Mouse (Mus musculus) T-helper 2 cell (primary cell): ENCODE measurements at regions not wholly inside any gene's neighbourhood (a gene's known extent, or its start where the extent isn't known, plus 50 kb on each side); places are given as distances from the start of the nearest gene placed in this dataset.

Experiments used
- in situ Hi-C: fragments of 300-600 bp; cut with MboI, MseI; formaldehyde crosslinking; loops from one replicate; pipeline ENCODE4 v1.15.1; 2025; ENCODE audit warnings: high pct_unique_total_duplicates

- in situ Hi-C loops = no loop called here
These were observed 2134.9 kb upstream of the Lrrc6 start for GRCm38 (mm10) chr15:68635633-68636032.

GRCm38 (mm10) chr15:68626976-68627375 lies 2126.3 kb upstream of the Lrrc6 start:
- in situ Hi-C loops = no loop called here

- in situ Hi-C loops = no loop called here
These were observed 2124.1 kb upstream of the Lrrc6 start for GRCm38 (mm10) chr15:68624831-68625230.

GRCm38 (mm10) chr15:68620417-68621214 lies 2119.9 kb upstream of the Lrrc6 start:
- in situ Hi-C loops = no loop called here

GRCm38 (mm10) chr15:68606110-68606791 lies 2105.5 kb upstream of the Lrrc6 start:
- in situ Hi-C loops = no loop called here

GRCm38 (mm10) chr15:68605478-68605877 lies 2104.8 kb upstream of the Lrrc6 start:
- in situ Hi-C loops = no loop called here

GRCm38 (mm10) chr15:68582177-68582576 lies 2081.5 kb upstream of the Lrrc6 start:
- in situ Hi-C loops = no loop called here

GRCm38 (mm10) chr15:68579486-68579885 lies 2078.8 kb upstream of the Lrrc6 start:
- in situ Hi-C loops = no loop called here

GRCm38 (mm10) chr15:68560654-68561053 lies 2059.9 kb upstream of the Lrrc6 start:
- in situ Hi-C loops = no loop called here

- in situ Hi-C loops = no loop called here
These were observed 2055.4 kb upstream of the Lrrc6 start for GRCm38 (mm10) chr15:68556133-68556532.

- in situ Hi-C loops = no loop called here
These were observed 2035.3 kb upstream of the Lrrc6 start for GRCm38 (mm10) chr15:68536055-68536325.

GRCm38 (mm10) chr15:68535297-68536054 lies 2034.8 kb upstream of the Lrrc6 start:
- in situ Hi-C loops = no loop called here

GRCm38 (mm10) chr15:68520759-68521158 lies 2020.0 kb upstream of the Lrrc6 start:
- in situ Hi-C loops = no loop called here

- in situ Hi-C loops = no loop called here
These were observed 2011.7 kb upstream of the Lrrc6 start for GRCm38 (mm10) chr15:68512431-68512830.

GRCm38 (mm10) chr15:68508190-68508589 lies 2007.5 kb upstream of the Lrrc6 start:
- in situ Hi-C loops = no loop called here

GRCm38 (mm10) chr15:68506093-68506492 lies 2005.4 kb upstream of the Lrrc6 start:
- in situ Hi-C loops = no loop called here

- in situ Hi-C loops = no loop called here
These were observed 1995.7 kb upstream of the Lrrc6 start for GRCm38 (mm10) chr15:68496438-68496837.

GRCm38 (mm10) chr15:68484789-68485188 lies 1984.1 kb upstream of the Lrrc6 start:
- in situ Hi-C loops = no loop called here

GRCm38 (mm10) chr15:68477745-68478144 lies 1977.0 kb upstream of the Lrrc6 start:
- in situ Hi-C loops = loop anchor here (10.0 kb wide), 1 partner anchor 1867 kb away; no protein-coding TSS in a partner anchor

GRCm38 (mm10) chr15:68471928-68472327 lies 1971.2 kb upstream of the Lrrc6 start:
- in situ Hi-C loops = loop anchor here (10.0 kb wide), 1 partner anchor 1873 kb away; no protein-coding TSS in a partner anchor

- in situ Hi-C loops = no loop called here
These were observed 1962.1 kb upstream of the Lrrc6 start for GRCm38 (mm10) chr15:68462851-68463250.

GRCm38 (mm10) chr15:68457239-68457638 lies 1956.5 kb upstream of the Lrrc6 start:
- in situ Hi-C loops = no loop called here
